Mouse (Mus musculus): ENCODE data around the gene 4930402H24Rik.

DNA sequence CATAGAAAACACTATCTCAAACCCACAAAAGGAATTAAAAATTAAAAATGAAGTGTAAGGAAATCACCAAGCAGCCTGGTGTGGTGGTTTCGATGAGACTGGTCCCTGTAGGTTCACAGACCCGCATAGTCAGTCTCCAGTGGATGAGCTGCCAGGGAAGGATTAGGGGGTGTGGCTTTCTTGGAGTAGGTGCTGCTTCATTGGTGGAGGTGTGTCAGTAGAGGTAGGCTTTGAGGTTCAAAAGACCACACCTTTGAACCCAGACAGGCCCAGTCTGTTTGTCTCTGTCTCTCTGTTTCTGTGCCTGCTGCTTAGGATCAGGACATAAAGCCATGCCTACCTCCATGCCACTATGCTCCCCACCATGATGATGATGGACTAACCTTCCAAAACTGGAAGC, 7.4 kb downstream of the 4930402H24Rik start:
- TF ChIP-seq POLR2A (IDR thresholded peaks at IDR 0.05; ENCODE audit: control insufficient read depth, low read depth, low read length) (no peak), CTCF (IDR thresholded peaks at IDR 0.05; ENCODE audit: control insufficient read depth, insufficient read depth, insufficient replicate concordance, low read depth, low read length) (no peak)
